Mouse (Mus musculus): ENCODE data around the gene Olfr481. TPM values are rescaled to one million over a fixed set of nuclear protein-coding genes. Genes with fewer than 3 reads are reported as not detected.

Gene Olfr481
- not detected in 2 replicates for polyA plus RNA-seq (2012; rRNA removed)

DNA sequence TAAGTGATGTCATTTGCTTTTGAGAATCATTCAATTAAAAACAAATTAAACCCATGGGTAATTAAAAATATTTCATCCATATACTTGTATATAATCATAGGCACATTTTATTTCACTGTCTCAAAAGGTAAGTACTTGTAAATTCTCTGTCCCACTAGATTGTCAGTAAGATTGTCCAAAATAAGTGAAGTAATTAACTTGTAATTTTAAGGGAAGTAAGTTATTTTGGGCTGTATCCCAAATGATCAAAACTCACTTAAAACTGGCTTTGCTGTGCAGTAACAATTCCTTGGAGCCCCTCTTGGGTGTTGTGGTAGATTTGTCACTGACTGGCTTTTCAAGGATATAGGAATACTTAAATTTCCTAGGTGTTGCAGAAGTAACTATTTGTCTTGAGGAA, at the start of gene Olfr481:
Olfr481 (plus strand) TSS at position 301 of the 400 bp plus-strand sequence.
- TF ChIP-seq CTCF (IDR thresholded peaks at IDR 0.05; ENCODE audit: control insufficient read depth, insufficient read depth, insufficient replicate concordance, low read depth, low read length): no peak
- no peak for TF ChIP-seq POLR2A (IDR thresholded peaks at IDR 0.05; ENCODE audit: control insufficient read depth, low read depth, low read length)
- no peaks in the 10 kb centered on the region for H3K4me1 ChIP-seq (ENCODE audit: control insufficient read depth, insufficient read depth, low read length)

GRCm38 (mm10) chr7:108033889-108034288, 45.8 kb upstream of the Olfr481 start, which contains the start of gene Olfr478:
Gene Olfr478 (minus strand): TSS chr7:108033989.
- H3K4me3 ChIP-seq (ENCODE audit: control insufficient read depth, low read depth, low read length): no peak within 1 kb of the TSS
- no peaks in the 10 kb centered on the region for H3K36me3 ChIP-seq (ENCODE audit: control insufficient read depth, insufficient read depth, low read length)
- TF ChIP-seq POLR2A (IDR thresholded peaks at IDR 0.05; ENCODE audit: control insufficient read depth, low read depth, low read length): no peak
- TF ChIP-seq CTCF (IDR thresholded peaks at IDR 0.05; ENCODE audit: control insufficient read depth, insufficient read depth, insufficient replicate concordance, low read depth, low read length): no peak
- no peak within 1 kb of the TSS for H3K27ac ChIP-seq (ENCODE audit: control insufficient read depth, insufficient read depth, low read depth, low read length)
- H3K27me3 ChIP-seq (ENCODE audit: control insufficient read depth, insufficient read depth, low read length): no peaks in the 10 kb centered on the region
- H3K4me1 ChIP-seq (ENCODE audit: control insufficient read depth, insufficient read depth, low read length): no peaks in the 10 kb centered on the region

More for the DNA sequence above, at the start of gene Olfr481:
- H3K4me3 ChIP-seq (ENCODE audit: control insufficient read depth, low read depth, low read length): no peak within 1 kb of the TSS
- no peak within 1 kb of the TSS for H3K27ac ChIP-seq (ENCODE audit: control insufficient read depth, insufficient read depth, low read depth, low read length)
- no peaks in the 10 kb centered on the region for H3K27me3 ChIP-seq (ENCODE audit: control insufficient read depth, insufficient read depth, low read length)
- H3K36me3 ChIP-seq (ENCODE audit: control insufficient read depth, insufficient read depth, low read length): no peaks in the 10 kb centered on the region

DNA sequence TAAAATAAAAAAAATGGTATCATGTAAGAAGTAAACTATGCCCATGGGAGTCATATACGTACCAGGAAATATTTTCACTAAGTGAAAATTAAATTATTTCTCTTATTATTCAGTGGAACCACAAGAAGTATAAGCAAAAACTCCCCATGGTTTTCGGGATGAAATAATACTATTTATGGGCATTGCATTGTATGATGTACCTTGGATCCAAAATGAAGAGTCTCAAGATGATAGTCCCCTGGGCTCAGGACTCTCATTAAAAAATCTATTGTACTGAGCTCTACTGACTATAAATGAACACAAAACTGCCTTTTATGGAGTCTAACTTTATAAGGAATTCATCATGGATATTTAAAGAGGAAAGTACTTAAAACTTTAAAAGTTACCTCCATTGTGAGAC, 29.3 kb upstream of the Olfr481 start, which contains the start of gene Olfr479:
Olfr479 (plus strand) TSS at position 301 of the 400 bp plus-strand sequence.
- Histone ChIP-seq H3K27ac (ENCODE audit: control insufficient read depth, insufficient read depth, low read depth, low read length) (no peak within 1 kb of the TSS), H3K27me3 (ENCODE audit: control insufficient read depth, insufficient read depth, low read length) (no peaks in the 10 kb centered on the region), H3K4me1 (ENCODE audit: control insufficient read depth, insufficient read depth, low read length) (no peaks in the 10 kb centered on the region), H3K4me3 (ENCODE audit: control insufficient read depth, low read depth, low read length) (no peak within 1 kb of the TSS), H3K36me3 (ENCODE audit: control insufficient read depth, insufficient read depth, low read length) (no peaks in the 10 kb centered on the region)
- TF ChIP-seq CTCF (IDR thresholded peaks at IDR 0.05; ENCODE audit: control insufficient read depth, insufficient read depth, insufficient replicate concordance, low read depth, low read length) (no peak), POLR2A (IDR thresholded peaks at IDR 0.05; ENCODE audit: control insufficient read depth, low read depth, low read length) (no peak)

DNA sequence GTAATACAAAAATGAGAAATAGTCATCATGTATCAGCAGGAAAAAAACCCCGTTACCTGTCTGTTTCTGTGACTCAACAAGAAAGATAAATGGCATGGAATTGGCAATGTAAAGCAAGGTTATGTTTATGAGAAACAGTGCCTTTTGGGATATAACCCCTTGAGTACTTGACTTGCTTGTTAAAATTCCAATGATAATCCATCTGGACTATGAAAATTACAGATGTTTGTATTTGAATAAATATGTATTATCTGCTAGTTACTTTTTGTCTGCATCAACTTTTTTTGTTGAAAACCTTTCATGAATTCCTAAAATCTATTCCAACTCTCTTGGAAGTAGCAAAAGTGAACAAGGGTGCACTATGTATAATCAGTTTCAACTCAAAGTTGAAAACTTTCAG, 12.4 kb upstream of the Olfr481 start, which contains the start of gene Olfr480:
Olfr480 (minus strand) TSS at position 101 of the 400 bp plus-strand sequence.
- H3K4me3 ChIP-seq (ENCODE audit: control insufficient read depth, low read depth, low read length): no peak within 1 kb of the TSS
- no peak within 1 kb of the TSS for H3K27ac ChIP-seq (ENCODE audit: control insufficient read depth, insufficient read depth, low read depth, low read length)
- no peaks in the 10 kb centered on the region for H3K36me3 ChIP-seq (ENCODE audit: control insufficient read depth, insufficient read depth, low read length)
- TF ChIP-seq CTCF (IDR thresholded peaks at IDR 0.05; ENCODE audit: control insufficient read depth, insufficient read depth, insufficient replicate concordance, low read depth, low read length): no peak
- TF ChIP-seq POLR2A (IDR thresholded peaks at IDR 0.05; ENCODE audit: control insufficient read depth, low read depth, low read length): no peak
- H3K4me1 ChIP-seq (ENCODE audit: control insufficient read depth, insufficient read depth, low read length): no peaks in the 10 kb centered on the region
- no peaks in the 10 kb centered on the region for H3K27me3 ChIP-seq (ENCODE audit: control insufficient read depth, insufficient read depth, low read length)

GRCm38 (mm10) chr7:108097486-108097885, 17.8 kb downstream of the Olfr481 start, which contains the start of gene Olfr482:
Gene Olfr482 (minus strand): TSS chr7:108097586.
- Histone ChIP-seq H3K27me3 (ENCODE audit: control insufficient read depth, insufficient read depth, low read length) (no peaks in the 10 kb centered on the region), H3K27ac (ENCODE audit: control insufficient read depth, insufficient read depth, low read depth, low read length) (no peak within 1 kb of the TSS), H3K4me1 (ENCODE audit: control insufficient read depth, insufficient read depth, low read length) (no peaks in the 10 kb centered on the region), H3K36me3 (ENCODE audit: control insufficient read depth, insufficient read depth, low read length) (no peaks in the 10 kb centered on the region), H3K4me3 (ENCODE audit: control insufficient read depth, low read depth, low read length) (no peak within 1 kb of the TSS)
- TF ChIP-seq CTCF (IDR thresholded peaks at IDR 0.05; ENCODE audit: control insufficient read depth, insufficient read depth, insufficient replicate concordance, low read depth, low read length) (no peak), POLR2A (IDR thresholded peaks at IDR 0.05; ENCODE audit: control insufficient read depth, low read depth, low read length) (no peak)

DNA sequence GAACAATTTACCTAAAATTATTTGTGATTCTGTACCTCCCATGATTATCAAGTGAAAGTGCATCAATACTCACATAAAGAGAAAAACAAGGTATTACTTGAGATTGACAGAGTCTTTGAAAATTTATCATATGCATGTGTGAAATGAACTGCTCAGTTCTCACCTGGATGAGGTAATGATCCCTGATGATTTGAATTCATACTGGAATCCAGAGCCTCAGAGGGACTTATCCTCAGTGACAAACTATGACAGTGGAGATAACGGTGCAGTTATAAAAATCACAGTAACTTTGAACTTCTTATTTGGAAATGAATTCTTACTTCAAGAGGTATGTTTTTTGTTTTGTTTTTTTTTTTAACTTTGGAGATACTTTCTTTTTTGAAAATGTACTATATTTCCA, 20.9 kb downstream of the Olfr481 start, which contains the start of gene Olfr483:
Olfr483 (plus strand) TSS at position 301 of the 400 bp plus-strand sequence.
- no peak within 1 kb of the TSS for H3K27ac ChIP-seq (ENCODE audit: control insufficient read depth, insufficient read depth, low read depth, low read length)
- no peaks in the 10 kb centered on the region for H3K27me3 ChIP-seq (ENCODE audit: control insufficient read depth, insufficient read depth, low read length)
- H3K36me3 ChIP-seq (ENCODE audit: control insufficient read depth, insufficient read depth, low read length): no peaks in the 10 kb centered on the region
- TF ChIP-seq CTCF (IDR thresholded peaks at IDR 0.05; ENCODE audit: control insufficient read depth, insufficient read depth, insufficient replicate concordance, low read depth, low read length): no peak
- no peak for TF ChIP-seq POLR2A (IDR thresholded peaks at IDR 0.05; ENCODE audit: control insufficient read depth, low read depth, low read length)
- H3K4me3 ChIP-seq (ENCODE audit: control insufficient read depth, low read depth, low read length): no peak within 1 kb of the TSS
- H3K4me1 ChIP-seq (ENCODE audit: control insufficient read depth, insufficient read depth, low read length): no peaks in the 10 kb centered on the region

GRCm38 (mm10) chr7:108120681-108121080, 41.0 kb downstream of the Olfr481 start:
- Histone ChIP-seq H3K27ac (ENCODE audit: control insufficient read depth, insufficient read depth, low read depth, low read length) (no peak overlapping the region), H3K4me3 (ENCODE audit: control insufficient read depth, low read depth, low read length) (no peak overlapping the region)

More at GRCm38 (mm10) chr7:108120681-108121080, 41.0 kb downstream of the Olfr481 start:
- TF ChIP-seq POLR2A (IDR thresholded peaks at IDR 0.05; ENCODE audit: control insufficient read depth, low read depth, low read length) (no peak), CTCF (IDR thresholded peaks at IDR 0.05; ENCODE audit: control insufficient read depth, insufficient read depth, insufficient replicate concordance, low read depth, low read length) (no peak)
- Histone ChIP-seq H3K4me1 (ENCODE audit: control insufficient read depth, insufficient read depth, low read length) (no peaks in the 10 kb centered on the region), H3K36me3 (ENCODE audit: control insufficient read depth, insufficient read depth, low read length) (no peaks in the 10 kb centered on the region), H3K27me3 (ENCODE audit: control insufficient read depth, insufficient read depth, low read length) (no peaks in the 10 kb centered on the region)

Measured in testis, adult 2 months (tissue).